Mouse (Mus musculus) heart, adult 9 months (tissue): ENCODE measurements around the gene Fdxacb1.

Experiments
- DNase-seq, 2 experiments: peaks; one replicate each; pipeline ENCODE4 v3.0.0; 2022; ENCODE audit warnings: low spot score in 2 of 2

The Fdxacb1 gene

DNA sequence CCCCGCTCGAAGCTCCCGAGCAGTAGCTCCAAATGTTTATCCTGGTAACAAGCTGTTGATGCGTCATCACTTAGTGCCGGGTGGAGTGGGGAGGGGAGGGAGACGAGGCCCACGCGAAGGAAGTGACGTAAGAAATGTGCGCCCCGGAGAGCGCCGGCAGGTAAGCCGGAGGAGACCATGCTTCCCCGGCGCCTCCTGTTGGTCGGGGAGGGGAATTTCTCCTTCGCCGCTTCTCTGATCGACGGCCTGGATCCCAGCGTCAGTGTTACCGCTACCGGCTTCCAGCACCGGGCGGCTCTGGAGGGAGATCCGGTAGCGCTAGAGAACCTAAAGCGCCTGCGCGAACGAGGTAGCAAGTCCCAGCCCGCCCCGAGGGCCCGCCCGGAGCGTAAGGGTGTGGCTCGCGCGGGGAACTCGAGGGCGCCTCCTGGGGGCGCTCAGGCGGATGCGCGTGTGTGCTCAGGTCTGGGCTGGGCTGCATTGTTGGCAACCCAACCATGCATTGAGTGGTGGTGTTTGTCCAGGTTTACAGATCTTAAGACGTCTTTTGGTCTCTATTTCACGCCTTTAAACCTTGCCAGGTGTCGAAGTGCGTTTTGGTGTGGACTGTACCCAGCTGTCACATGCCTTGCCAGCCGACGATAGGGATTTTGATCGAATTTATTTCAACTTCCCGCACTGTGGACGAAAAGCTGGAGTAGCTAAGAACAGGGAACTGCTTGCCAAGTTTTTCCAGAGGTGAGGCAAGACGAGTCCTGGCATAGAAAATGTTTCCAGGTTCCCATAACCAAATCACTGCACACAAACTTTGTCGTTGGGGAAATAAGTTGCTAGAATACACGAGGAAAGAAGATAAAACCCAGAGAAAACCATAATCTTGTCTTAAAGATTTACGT, at the start of gene Fdxacb1:
Gene Fdxacb1 (plus strand): TSS at position 130 of the 896 bp plus-strand sequence.
- DNase-seq = peak; percentile 98 to 99

DNA sequence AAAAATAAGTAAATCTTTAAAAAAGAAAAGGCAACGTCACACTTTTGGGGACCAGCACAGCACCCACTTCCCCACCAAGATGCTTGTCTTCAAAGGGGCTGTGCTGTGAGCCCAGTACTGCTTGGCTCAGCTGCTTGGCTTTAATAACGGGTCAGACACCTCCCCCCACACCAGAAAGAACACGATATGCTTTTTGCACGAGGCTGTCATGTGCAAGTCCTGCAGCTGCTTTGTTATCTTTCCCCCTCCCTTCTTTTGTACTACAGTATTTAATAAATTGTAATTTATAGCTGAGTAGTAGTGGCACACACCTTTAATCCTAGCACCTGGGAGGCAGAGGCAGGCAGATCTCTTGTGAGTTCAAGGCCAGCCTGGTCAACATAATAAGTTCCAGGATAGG, 49.2 kb upstream of the Fdxacb1 start:
- no peak for DNase-seq

GRCm38 (mm10) chr9:50721061-50721460, 47.0 kb upstream of the Fdxacb1 start:
- DNase-seq = no peak

DNA sequence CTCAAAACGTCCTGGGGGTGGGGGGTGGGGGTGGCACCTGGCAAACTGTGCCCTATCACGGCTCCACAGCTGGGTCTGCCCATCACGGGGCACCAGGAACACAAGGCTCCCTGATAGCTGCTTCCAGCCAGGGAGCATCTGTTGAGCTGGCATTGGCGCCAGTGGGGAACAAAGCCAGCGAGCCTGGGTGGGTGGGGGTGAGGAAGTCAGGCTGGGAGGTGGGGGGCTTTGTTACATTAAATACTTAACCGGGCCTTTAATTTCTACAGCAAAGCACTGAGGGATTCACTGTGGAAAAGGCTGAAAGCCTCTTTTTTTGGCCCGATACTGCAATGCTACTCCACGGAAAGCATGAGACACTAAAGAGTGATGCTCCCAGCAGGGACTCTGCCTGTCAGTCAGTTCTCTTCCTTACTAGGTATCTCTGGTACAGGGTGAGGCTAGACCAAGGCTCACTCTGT, 45.6 kb upstream of the Fdxacb1 start:
- DNase-seq = no peak

DNA sequence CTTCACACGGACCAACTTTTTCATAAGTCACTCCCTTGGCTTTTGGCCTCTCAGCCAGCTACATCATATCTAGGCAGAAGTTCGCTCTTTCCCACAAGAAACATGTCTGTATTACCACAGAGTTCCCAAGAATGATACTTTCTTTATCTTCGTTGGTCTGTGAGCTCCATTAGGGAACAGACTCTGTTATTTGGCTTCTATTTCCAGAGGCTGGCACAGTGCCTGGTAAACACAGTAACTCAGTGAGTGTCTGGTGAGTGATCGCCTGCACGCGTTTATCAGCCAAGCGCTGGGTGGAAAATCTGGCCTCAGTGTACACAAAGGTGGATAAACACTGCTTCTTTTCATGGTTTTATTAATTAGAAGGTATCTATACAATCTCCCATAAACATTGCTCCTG, 44.6 kb upstream of the Fdxacb1 start:
- DNase-seq = peak; percentile 69 to 84

GRCm38 (mm10) chr9:50724147-50724546, 43.9 kb upstream of the Fdxacb1 start:
- no peak for DNase-seq

- no peak for DNase-seq
Measured at GRCm38 (mm10) chr9:50724661-50725330, 43.2 kb upstream of the Fdxacb1 start.

DNA sequence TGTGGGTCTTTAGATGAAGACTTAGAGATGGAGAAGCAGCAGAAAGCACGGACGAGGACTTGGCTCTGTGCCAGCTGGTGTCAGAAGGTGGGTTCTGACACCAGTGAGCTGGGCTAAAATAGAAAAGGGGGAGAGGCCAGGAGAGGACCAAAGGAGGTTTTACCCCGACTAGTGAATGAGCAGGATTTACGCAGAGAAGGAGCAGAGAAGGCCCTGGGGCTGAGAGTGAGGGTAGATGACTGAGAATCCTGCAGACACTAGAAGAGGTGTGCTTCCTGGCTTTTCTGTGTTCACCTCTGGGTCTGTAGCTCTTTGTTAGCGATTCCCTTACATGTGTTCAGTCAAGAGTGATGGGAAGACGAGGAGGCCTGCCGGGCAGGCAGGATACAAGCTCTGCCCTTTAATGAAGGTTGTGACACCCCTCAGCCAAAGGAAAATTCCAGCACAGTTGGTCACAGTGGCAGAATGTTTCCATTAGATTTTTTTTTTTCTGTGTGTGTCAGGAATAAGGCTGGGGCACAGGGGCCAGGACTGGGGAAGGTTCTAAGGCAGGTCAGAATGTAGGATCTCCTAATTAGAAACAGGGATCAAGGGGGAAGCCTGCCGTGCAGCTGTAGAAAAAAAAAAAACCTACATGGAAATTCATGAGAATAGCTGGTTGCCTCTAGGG, 42.0 kb upstream of the Fdxacb1 start:
- no peak for DNase-seq

DNA sequence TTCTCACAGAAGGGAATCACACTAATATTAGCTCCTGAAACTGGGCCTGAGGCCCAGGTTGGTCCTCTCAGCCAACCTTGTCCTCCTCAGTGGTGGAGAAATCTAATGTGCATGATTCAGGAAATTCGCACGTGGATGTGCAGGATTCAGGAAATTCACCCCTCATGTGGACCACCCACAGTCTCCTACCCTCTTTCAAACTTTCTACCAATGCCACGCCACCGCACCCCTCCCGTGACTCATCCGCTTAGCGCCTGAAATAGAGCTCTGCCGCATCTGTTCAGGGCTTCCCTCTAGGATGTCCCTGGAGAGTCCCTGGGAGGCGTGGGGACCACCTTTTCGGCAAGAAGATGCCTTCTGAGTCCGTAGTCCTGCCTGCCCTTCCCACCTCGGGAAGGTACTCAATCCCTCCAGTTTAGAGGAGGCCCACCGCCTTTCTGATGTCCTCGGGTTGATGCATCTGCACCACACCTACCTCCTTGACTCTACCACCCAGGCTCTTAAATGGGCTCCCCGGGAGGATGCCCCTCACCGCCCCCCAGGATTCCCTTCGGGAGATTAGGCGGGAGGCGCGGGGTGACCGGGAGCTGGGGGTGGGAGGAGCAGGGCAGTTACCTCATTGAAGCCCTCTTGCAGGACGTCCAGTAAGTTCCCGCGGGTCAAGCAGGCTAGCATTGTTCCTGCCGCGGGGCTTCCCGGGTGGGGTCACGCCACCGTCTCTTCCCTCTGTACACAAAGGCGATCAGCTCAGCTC, 40.7 kb upstream of the Fdxacb1 start:
- no peak for DNase-seq

GRCm38 (mm10) chr9:50727925-50728651, 39.9 kb upstream of the Fdxacb1 start:
- DNase-seq = peak; percentile 59 to 63

GRCm38 (mm10) chr9:50729600-50729999, 38.4 kb upstream of the Fdxacb1 start:
- DNase-seq = no peak

DNA sequence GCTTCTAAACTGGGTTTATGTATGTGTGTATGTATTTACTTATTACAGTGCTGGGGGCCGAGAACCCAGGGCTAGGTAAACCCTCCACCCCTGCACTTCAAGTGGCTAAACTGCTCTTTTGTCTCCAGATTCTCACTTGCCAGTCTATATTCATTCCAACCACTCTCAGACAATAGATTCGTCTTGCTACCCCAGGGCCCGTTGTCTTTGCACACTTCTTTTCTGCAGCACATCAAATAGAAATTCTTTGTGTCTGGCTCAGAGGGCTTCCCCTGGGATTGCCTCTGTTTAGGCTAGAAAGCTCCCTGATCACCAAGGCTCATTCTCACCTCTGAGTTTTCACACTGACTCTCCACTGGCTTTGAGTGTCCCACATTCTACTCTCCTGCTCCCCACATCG, 35.5 kb upstream of the Fdxacb1 start:
- DNase-seq = no peak

DNA sequence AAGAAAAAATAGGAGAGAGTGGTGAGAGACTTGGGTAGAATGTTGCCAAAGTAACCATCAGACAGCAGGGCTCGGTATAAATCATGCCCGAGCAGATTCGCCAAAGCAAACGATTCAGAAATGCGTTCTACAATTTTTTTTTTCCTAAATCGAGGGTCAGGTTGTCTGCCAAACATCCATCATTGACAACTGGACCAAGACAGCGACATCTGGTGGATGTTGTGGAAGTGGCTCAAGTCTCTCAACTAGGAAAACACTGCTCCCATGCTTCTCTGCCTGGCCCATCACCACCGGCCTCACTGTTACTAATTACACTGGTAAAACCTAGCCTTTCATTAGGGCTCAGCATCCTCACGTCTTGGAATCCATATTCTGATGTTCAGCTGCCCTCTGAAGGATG, 33.0 kb upstream of the Fdxacb1 start:
- DNase-seq = peak; percentile 31 to 54

DNA sequence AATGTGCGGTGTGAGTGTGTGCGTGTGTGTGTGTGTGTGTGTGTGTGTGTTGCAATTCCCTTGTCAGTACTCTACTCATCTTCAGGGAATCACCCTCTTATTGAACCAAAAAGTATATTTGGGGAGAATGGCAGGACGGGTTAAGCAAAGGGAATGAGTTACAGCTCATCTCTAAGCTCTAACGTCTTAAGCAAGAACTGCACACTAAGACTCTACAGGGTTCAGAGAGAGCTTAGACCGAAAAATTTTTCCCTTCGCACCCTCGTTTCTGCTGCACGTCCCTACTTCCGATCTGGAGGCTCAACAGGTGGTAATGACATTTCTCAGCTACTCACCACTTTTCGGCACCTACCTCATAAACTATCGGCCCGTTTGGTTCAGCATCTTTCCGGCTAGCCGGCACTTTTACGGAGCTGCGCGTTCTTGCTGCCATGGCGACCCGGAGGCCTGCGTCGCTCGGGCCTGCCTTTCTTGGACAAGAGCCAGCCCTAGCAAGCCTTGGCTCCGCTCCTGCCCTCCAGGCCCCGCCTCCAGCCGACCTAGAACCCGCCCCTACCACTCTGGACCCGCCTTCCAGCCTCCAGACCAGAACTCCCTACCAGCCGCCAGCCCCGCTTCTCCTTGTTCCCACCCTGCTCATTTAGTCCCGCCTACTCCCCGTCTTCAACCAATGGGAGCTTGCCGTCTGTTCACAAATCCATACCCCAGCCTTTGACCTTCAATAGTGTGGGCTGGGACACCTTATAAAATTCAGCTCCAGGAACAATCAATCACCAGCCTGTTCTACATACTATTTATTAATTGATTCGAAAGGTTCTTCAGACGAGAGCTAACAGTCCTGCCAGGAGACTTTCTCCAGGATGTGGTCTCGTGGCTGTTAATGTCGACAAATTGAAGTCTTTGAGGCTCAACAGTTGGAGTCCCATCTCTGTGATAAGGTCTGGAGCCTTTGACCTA, 28.8 kb upstream of the Fdxacb1 start, which contains the start of gene Dixdc1:
Gene Dixdc1 (minus strand): TSS at position 604 of the 957 bp plus-strand sequence.
- DNase-seq = peak; percentile 89 to 95

- DNase-seq = no peak
Measured at GRCm38 (mm10) chr9:50740867-50741784, 26.9 kb upstream of the Fdxacb1 start.

- DNase-seq = no peak
Measured at GRCm38 (mm10) chr9:50742261-50742660, 25.8 kb upstream of the Fdxacb1 start.

GRCm38 (mm10) chr9:50742744-50743143, 25.3 kb upstream of the Fdxacb1 start:
- DNase-seq = no peak

DNA sequence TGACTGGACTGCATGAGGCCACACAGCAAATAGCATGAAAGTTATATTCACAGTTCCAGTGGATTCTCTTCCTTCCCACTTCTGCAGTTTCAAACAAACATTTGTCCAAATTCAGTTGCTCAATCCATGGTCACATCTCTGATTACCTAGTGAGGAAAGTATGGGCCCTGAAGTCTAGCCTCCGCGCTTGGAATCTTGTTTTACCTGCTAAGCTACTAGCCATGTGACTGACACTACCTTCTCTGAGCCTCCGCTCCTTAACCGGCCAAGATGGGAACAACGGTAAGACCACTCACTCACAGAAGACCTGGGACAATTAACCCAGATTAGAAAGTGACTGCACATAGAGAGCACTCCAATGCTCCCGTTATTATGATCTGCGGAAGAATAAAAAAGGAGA, 22.2 kb upstream of the Fdxacb1 start:
- no peak for DNase-seq
